12 mouse cellular contexts compared by ENCODE assay signal in genomic region chr14:32002502-32003338, GRCm38 (mm10). TPM values are rescaled to one million over a fixed set of nuclear protein-coding genes. Genes with fewer than 3 reads are reported as not detected.
DNase-seq lines count a peak whose midpoint lies in the region; ATAC-seq lines count a peak whose summit lies in the region.
"Had no signal": no experiment of that assay in that cellular context is flagged by ENCODE, and none has a peak within 500 bp of the region (broad histone marks: within the 10 kb centered on the region; RNA-seq: fewer than 3 reads in every experiment).

No protein-coding gene starts in this region.

- H3K9ac ChIP-seq in forebrain, embryonic 14.5 days (ENCODE audit: low read length), result no peak overlapping the region
- H3K9ac ChIP-seq: liver, embryonic 14.5 days had no signal

- peak; percentile 75 for ATAC-seq in forebrain, embryonic 14.5 days

- no peak overlapping the region for H3K4me2 ChIP-seq in forebrain, embryonic 14.5 days (ENCODE audit: low read length)

- no peak overlapping the region for H3K4me3 ChIP-seq in forebrain, embryonic 14.5 days (ENCODE audit: low read depth, low read length)

- peaks cover 14% of the 10 kb centered on the region for H3K4me1 ChIP-seq in forebrain, embryonic 14.5 days (ENCODE audit: control insufficient read depth, insufficient read depth, low read length)

- H3K36me3 ChIP-seq in forebrain, embryonic 14.5 days (ENCODE audit: control insufficient read depth, insufficient read depth, low read length), result no peaks in the 10 kb centered on the region

- no peaks in the 10 kb centered on the region for H3K9me3 ChIP-seq in forebrain, embryonic 14.5 days (replicated peaks; ENCODE audit: control insufficient read depth, low read length)

- peak overlapping the region; percentile 81; the same call in 1 of the 2 replicates for H3K27ac ChIP-seq in forebrain, embryonic 14.5 days (ENCODE audit: low read depth, low read length)
- H3K27ac ChIP-seq: liver, embryonic 14.5 days had no signal

- no peaks in the 10 kb centered on the region for H3K27me3 ChIP-seq in forebrain, embryonic 14.5 days (replicated peaks; ENCODE audit: control insufficient read depth, insufficient read depth, low read length)

- DNase-seq in brain, adult 2 months (ENCODE audit: low read depth, low spot score), result peak; percentile 90
- DNase-seq in forebrain, embryonic 14.5 days (ENCODE audit: low spot score), result peak; percentile 85
- DNase-seq in layer of hippocampus, postnatal 36 days, result peak; percentile 22 to 56
- DNase-seq in retina, postnatal 1 day, result peak; percentile 89
- DNase-seq in kidney, postnatal 10 days, result no peak
- no peak for DNase-seq in embryo, embryonic 10.5 days (ENCODE audit: low spot score)
- DNase-seq in heart, adult 9 months (ENCODE audit: low spot score in 2 of 2), result no peak
- no peak for DNase-seq in testis, postnatal 14 days (ENCODE audit: low spot score)
- DNase-seq: kidney, postnatal 14 days; thymus, postnatal 14 days had no signal

- WGBS in forebrain, embryonic 14.5 days, result 68% methylated on average over 15 of the region's 15 CpGs

RNA-seq across cellular contexts. Expression of gene Galnt15, which starts 26.1 kb away (rescaled TPM):
- 0.27 and 0.39 TPM in 2 replicates for polyA plus RNA-seq in forebrain, embryonic 14.5 days (2014; fragmentation: Nextera tagmentation; extraction: Ambion mirVana)
- 1 to 10 TPM; 1.2 to 3.6 TPM for total RNA-seq in layer of hippocampus, postnatal 36 days (2021)
- total RNA-seq: ES-E14 had no signal
- polyA plus RNA-seq: liver, embryonic 14.5 days had no signal

Comparison
In these comparisons a context has a peak if more than half of its experiments do, and no peak if none do; other contexts are left out.
1. DNase-seq: peak in brain, adult 2 months (single experiment), forebrain, embryonic 14.5 days (single experiment), layer of hippocampus, postnatal 36 days (2 of 2) and retina, postnatal 1 day (single experiment); none in kidney, postnatal 10 days (single experiment), embryo, embryonic 10.5 days (single experiment), heart, adult 9 months (0 of 2) and testis, postnatal 14 days (single experiment).